Mouse (Mus musculus): ENCODE data around the gene Usp20.

The Usp20 gene

GRCm38 (mm10) chr2:31040043-31040442, 58.0 kb downstream of the Usp20 start:
- DNase-seq (ENCODE audit: extremely low spot score, low read depth, low spot score), result no peak

DNA sequence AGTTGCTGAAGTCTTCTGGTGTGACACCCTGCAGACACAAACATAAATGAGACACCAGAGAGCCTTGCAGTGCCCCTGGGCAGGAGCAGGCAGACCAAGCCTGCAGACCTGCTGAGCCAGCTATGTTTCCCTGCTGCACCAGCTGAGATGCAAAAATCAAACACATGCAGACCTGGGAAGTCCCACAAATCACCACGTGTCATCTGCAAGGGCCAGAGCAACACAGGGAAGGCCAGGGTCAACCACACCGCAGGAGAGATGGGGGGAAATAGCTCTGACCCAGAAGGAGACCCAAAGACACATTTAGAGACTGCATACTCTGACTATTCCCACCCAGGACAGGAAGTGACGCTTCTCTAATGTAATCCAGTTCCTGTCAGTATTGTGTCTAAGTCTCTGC, 58.4 kb downstream of the Usp20 start:
- no peak for DNase-seq (ENCODE audit: extremely low spot score, low read depth, low spot score)

GRCm38 (mm10) chr2:31041386-31041785, 59.3 kb downstream of the Usp20 start:
- no peak for DNase-seq (ENCODE audit: extremely low spot score, low read depth, low spot score)

DNA sequence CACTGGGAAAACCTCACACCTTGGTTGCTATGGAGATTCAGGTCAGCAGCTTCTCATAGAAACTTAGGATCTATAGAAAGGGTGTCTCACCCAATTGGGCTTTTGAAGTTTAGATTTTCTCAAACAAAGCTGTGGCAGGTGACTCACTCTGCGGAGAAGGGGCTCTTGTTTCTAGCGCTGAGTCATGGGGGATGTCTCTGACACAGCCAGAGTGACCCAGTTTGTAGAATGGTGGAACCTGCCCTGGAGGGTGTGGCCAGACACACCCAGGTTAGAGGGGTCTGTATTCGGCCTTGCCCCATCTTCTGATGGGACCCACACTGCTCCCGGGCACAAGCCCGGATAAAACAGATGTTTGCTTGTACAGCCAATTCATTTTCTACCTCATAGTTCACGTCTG, 60.8 kb downstream of the Usp20 start:
- DNase-seq (ENCODE audit: extremely low spot score, low read depth, low spot score), result no peak

DNA sequence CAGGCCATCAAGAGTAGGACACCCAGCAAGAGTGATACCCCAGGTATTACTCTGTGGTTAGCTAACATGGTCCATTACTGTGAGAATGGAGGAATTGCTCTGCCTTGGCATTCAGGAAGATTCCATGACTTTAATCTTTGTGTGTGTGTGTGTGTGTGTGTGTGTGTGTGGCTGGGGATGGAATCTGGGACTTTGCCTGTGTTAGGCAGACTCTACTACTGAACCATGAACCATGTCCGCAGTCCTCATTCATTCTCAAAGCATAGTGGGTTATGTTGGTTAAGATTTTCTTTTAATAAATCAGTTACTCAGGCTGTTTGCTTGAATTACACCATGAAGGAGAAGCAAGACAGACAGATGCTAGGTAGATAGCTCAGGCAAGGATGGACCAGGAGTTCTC, 61.8 kb downstream of the Usp20 start:
- DNase-seq (ENCODE audit: extremely low spot score, low read depth, low spot score), result no peak

DNA sequence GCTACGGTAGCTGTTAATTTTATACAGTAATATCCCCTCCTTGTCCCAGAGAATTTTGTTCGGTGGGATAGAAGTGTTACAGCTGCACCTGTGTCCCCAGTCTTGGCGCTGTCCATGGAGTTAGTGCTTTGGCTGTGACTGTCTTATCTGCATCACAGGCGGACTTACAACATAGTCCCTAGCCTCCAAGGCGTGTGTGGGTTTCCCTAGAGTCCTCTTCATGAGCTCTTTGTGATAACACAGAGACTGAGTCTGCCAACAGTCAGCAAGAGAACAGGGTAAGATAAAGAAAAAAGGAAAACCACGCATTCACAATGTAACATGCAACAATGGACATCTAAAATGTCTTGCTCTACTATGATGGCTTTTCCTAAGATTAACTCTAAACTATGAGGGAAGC, 66.0 kb downstream of the Usp20 start:
- no peak for DNase-seq (ENCODE audit: extremely low spot score, low read depth, low spot score)

- no peak for DNase-seq (ENCODE audit: extremely low spot score, low read depth, low spot score)
Observed at GRCm38 (mm10) chr2:31052441-31052840, 70.4 kb downstream of the Usp20 start.

DNA sequence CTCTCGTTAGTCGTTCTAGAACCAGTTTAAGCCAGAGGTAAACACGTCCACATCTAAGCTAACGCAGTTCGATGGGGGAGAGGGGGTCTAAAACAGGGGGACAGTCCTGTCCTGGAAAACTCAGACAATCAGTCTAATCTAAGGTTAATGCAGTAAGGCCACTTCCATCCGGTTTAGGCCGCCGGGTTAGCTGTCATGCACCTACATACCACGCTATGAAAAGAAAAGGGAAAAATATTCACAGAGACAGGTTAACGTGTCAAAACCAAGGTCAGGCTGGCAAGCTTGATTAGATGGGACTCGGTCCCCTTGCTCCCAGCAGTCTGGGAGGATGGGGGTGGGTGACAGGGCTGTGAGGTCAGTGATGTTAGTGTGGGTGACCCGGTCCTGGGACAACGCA, 71.3 kb downstream of the Usp20 start:
- DNase-seq (ENCODE audit: extremely low spot score, low read depth, low spot score), result no peak

GRCm38 (mm10) chr2:31053851-31054340, 71.8 kb downstream of the Usp20 start:
- no peak for DNase-seq (ENCODE audit: extremely low spot score, low read depth, low spot score)

DNA sequence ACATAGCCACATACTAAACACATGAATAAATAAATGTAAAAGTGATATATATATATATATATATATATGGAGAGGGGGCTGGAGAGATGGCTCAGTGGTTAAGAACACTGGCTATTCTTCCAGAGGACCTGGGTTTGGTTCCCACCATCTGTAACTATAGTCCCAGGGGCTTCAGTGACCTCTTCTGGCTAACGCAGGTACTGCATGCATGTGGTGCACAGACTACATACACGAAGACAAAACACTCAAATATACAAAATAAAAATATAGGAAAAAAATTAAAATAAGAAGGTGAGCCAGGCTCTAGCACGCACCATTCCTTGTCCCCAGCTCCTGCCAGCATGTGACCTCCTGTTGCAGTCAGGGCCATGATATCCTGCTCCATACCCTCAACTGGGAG, 74.0 kb downstream of the Usp20 start:
- DNase-seq (ENCODE audit: extremely low spot score, low read depth, low spot score), result no peak

GRCm38 (mm10) chr2:31057549-31058177, 75.6 kb downstream of the Usp20 start:
- DNase-seq (ENCODE audit: extremely low spot score, low read depth, low spot score), result no peak

DNA sequence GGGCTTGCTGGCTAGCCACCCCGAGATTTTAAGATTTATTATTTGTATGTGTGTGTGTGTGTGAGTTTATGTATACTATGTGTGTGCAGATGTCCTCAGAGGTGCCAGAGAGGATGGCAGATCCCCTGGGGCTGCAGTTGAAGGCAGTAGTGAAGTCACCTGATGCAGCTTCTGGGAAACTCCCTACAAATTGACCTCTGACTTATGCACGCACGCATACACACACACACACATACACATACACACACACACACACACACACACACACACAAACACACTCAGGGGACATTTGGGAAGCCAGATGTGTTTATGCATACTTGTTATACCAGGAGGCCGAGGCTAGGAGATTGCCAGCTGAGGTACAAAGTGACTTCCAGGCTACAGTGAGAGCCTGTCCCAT, 76.4 kb downstream of the Usp20 start:
- no peak for DNase-seq (ENCODE audit: extremely low spot score, low read depth, low spot score)

GRCm38 (mm10) chr2:31060271-31060670, 78.2 kb downstream of the Usp20 start:
- DNase-seq (ENCODE audit: extremely low spot score, low read depth, low spot score), result no peak

DNA sequence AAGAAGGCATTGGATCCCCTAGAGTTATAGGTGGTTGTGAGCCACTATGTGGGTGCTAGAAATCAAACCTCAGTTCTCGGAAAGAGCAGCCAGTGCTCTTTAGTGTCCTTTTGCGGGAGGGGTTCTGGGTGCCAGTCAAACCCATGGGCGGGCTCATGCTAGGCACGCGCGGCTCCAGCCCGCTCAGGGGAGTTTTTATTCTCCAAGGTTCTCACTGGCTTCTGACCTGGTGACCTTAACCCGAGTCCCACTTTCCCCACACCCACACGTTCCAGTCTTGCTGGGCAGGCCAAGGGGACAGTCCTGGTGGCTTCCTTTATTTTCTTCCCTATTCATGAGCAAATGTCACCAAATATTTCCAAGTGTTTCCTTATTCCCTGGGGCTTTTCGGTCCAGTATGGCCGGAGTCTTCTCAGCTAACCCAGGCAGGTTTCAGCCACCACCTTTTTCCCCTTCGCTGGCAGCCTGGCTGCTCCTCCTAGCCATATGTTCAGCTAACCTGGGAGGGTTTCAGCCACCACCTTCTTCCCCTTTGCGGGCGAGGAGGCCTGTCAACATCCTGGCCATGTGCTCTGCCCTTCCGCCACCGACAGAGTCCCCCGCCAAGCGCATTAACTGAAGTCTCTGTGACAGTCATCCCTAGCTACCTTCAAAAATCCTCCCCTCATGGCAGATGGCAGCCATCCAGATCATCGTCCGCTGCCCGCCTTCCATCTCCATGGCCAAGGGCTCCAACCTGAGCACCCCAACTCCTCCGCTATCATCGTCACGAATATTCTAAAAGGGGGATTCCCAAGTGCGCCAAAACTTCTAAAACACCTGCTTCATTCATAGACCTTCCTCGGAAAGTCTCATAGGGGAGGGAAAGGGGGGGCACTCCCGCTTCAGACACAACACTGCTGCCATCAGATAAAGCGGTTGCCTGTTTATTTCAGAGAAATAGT, 79.0 kb downstream of the Usp20 start:
- no peak for DNase-seq (ENCODE audit: extremely low spot score, low read depth, low spot score)

DNA sequence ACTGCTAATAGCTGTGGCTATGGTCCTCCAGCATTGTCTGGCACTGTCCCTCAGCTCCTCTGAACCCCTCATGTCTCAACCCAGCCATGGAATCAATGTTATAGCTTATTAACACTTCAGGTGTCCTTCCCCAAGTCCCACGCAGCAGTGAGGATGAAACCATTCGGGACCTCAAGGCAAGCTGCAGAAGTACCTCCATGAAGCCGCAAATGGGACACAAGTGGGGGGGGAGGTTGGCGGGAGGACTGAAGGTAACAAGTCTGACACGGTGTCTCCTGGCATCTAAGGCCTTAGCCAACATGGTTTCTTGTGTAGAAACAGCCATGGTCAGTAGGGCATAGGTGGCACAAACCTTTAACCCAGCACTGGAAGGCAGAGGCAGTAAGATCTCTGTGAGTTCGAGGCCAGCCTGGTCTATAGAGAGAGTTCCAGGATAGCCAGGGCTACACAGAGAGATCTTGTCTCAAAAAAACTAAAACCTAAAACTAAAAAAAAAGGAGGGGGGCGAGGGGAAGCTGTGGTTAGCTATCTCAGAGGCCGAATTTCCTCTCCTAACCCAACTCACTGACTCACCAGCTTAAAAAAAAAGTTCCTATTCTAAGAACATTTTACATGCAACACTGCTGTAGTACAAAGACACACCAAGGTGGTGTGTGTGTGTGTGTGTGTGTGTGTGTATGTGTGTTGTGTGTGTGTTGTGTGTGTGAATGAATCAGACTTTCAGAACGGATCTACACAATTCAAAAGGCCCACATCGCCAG, 80.0 kb downstream of the Usp20 start:
- DNase-seq (ENCODE audit: extremely low spot score, low read depth, low spot score), result no peak

GRCm38 (mm10) chr2:31066019-31066789, 84.1 kb downstream of the Usp20 start:
- no peak for DNase-seq (ENCODE audit: extremely low spot score, low read depth, low spot score)

GRCm38 (mm10) chr2:31067059-31067595, 85.0 kb downstream of the Usp20 start:
- DNase-seq (ENCODE audit: extremely low spot score, low read depth, low spot score), result no peak

- no peak for DNase-seq (ENCODE audit: extremely low spot score, low read depth, low spot score)
Observed at GRCm38 (mm10) chr2:31067696-31068245, 85.7 kb downstream of the Usp20 start.

- DNase-seq (ENCODE audit: extremely low spot score, low read depth, low spot score), result peak; percentile 41
Observed at GRCm38 (mm10) chr2:31068246-31069113, 86.4 kb downstream of the Usp20 start.

Data from hindlimb bud, embryonic 11.5 days (tissue).